Mouse (Mus musculus) monocyte, adult 2 months (primary cell): ENCODE measurements around the gene D730048I06Rik.
"Not testable (repeated sequence)": the region's sequence is repeated elsewhere in the genome, so short reads cannot be mapped to it uniquely, and the experiment has no call there.

ENCODE experiments used
- DNase-seq, 2 experiments: peaks; one replicate each; pipeline ENCODE4 v3.0.0; 2022; ENCODE audit warnings: low spot score in 2 of 2, low read depth in 1 of 2

D730048I06Rik gene

GRCm38 (mm10) chr9:35790001-35790400, at the start of gene D730048I06Rik, which contains the start of gene Gm27235:
TSS of gene D730048I06Rik (minus strand) at chr9:35790112.
TSS of gene Gm27235 (minus strand) at chr9:35790101.
- DNase-seq = no peak

GRCm38 (mm10) chr9:35817881-35818280, 28.0 kb upstream of the D730048I06Rik start:
- DNase-seq = not testable (repeated sequence)

- no peak for DNase-seq
Observed at GRCm38 (mm10) chr9:35798146-35798545, 8.2 kb upstream of the D730048I06Rik start.

- DNase-seq = no peak
Observed at GRCm38 (mm10) chr9:35778009-35778408, 11.9 kb downstream of the D730048I06Rik start, which contains the start of gene Gm17727. TSS of gene Gm17727 (minus strand) at chr9:35778109.

GRCm38 (mm10) chr9:35756843-35757242, 33.1 kb downstream of the D730048I06Rik start:
- no peak for DNase-seq

- no peak for DNase-seq
Observed at GRCm38 (mm10) chr9:35740749-35741148, 49.2 kb downstream of the D730048I06Rik start, which contains the start of gene Gm17677. TSS of gene Gm17677 (plus strand) at chr9:35741049.
